Mouse (Mus musculus) frontal cortex, postnatal 14 days (tissue): ENCODE measurements around the gene Rgcc.
A peak's percentile ranks its signal among the peaks of the same experiment; 100 is the strongest.

ENCODE experiments used
- DNase-seq, 2 experiments: peaks; one replicate each; pipeline ENCODE4 v3.0.0; 2022; ENCODE audit warnings: low spot score in 2 of 2

The Rgcc gene

GRCm38 (mm10) chr14:79301466-79301875 is at the start of gene Rgcc:
Rgcc (minus strand) TSS chr14:79301645.
- peak; percentile 89 to 94 for DNase-seq

GRCm38 (mm10) chr14:79346384-79346783 is 44.9 kb upstream of the Rgcc start:
- DNase-seq = no peak

GRCm38 (mm10) chr14:79335613-79336012 is 34.2 kb upstream of the Rgcc start:
- DNase-seq = no peak

- DNase-seq = no peak
Observed at GRCm38 (mm10) chr14:79331936-79332335, 30.5 kb upstream of the Rgcc start.

GRCm38 (mm10) chr14:79330944-79331561 is 29.6 kb upstream of the Rgcc start:
- DNase-seq = no peak

- DNase-seq = no peak
Observed at GRCm38 (mm10) chr14:79327033-79327432, 25.6 kb upstream of the Rgcc start.

- no peak for DNase-seq
Observed at GRCm38 (mm10) chr14:79324112-79324840, 22.8 kb upstream of the Rgcc start.

- DNase-seq = no peak
Observed at GRCm38 (mm10) chr14:79321881-79322280, 20.4 kb upstream of the Rgcc start.

GRCm38 (mm10) chr14:79321152-79321551 is 19.7 kb upstream of the Rgcc start:
- no peak for DNase-seq

- no peak for DNase-seq
Observed at GRCm38 (mm10) chr14:79317602-79318001, 16.2 kb upstream of the Rgcc start.

- DNase-seq = no peak
Observed at GRCm38 (mm10) chr14:79315877-79316276, 14.4 kb upstream of the Rgcc start.

GRCm38 (mm10) chr14:79314245-79315010 is 13.0 kb upstream of the Rgcc start:
- no peak for DNase-seq

GRCm38 (mm10) chr14:79313439-79314175 is 12.2 kb upstream of the Rgcc start:
- DNase-seq = no peak

- DNase-seq = no peak
Observed at GRCm38 (mm10) chr14:79312719-79313118, 11.3 kb upstream of the Rgcc start.

- DNase-seq = no peak
Observed at GRCm38 (mm10) chr14:79311918-79312454, 10.5 kb upstream of the Rgcc start.

- no peak for DNase-seq
Observed at GRCm38 (mm10) chr14:79309115-79309514, 7.7 kb upstream of the Rgcc start.

- DNase-seq = no peak
Observed at GRCm38 (mm10) chr14:79308364-79308763, 6.9 kb upstream of the Rgcc start.

- DNase-seq = no peak
Observed at GRCm38 (mm10) chr14:79307908-79308307, 6.5 kb upstream of the Rgcc start.

- DNase-seq = no peak
Observed at GRCm38 (mm10) chr14:79307138-79307537, 5.7 kb upstream of the Rgcc start.

- no peak for DNase-seq
Observed at GRCm38 (mm10) chr14:79304873-79305464, 3.5 kb upstream of the Rgcc start.

- no peak for DNase-seq
Observed at GRCm38 (mm10) chr14:79303150-79303549, 1.7 kb upstream of the Rgcc start.
